Mouse (Mus musculus): Measurements from ENCODE around the gene Bpifa6.
"Not testable (repeated sequence)": the region's sequence is repeated elsewhere in the genome, so short reads cannot be mapped to it uniquely, and the experiment has no call there.

The Bpifa6 gene

GRCm38 (mm10) chr2:153974582-153974981 lies at the start of gene Bpifa6:
TSS of gene Bpifa6 (plus strand) at chr2:153974945.
- no peak for DNase-seq (ENCODE audit: low spot score)

GRCm38 (mm10) chr2:153929871-153930413 lies 44.8 kb upstream of the Bpifa6 start:
- peak; percentile 54 for DNase-seq (ENCODE audit: low spot score)

DNA sequence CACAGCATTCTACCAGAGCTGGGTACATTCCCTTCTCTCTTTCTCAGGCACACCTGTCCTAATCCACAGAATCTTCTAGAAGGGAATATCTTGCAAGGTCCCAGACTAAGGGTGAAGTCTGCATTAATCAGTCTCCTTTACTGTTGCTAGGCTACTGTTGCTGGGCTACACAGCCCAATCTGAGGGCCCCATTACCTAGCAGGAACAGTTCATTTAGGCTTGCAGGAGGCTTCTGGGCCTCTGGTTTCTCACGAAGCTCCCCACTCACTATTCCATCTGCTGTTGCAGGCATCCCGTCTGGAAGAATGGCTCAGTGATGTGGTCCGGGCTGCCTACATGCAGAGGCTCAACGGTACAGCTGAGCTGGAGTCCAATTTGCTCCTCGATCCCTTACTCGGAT lies 43.6 kb upstream of the Bpifa6 start:
- DNase-seq (ENCODE audit: low spot score), result no peak

DNA sequence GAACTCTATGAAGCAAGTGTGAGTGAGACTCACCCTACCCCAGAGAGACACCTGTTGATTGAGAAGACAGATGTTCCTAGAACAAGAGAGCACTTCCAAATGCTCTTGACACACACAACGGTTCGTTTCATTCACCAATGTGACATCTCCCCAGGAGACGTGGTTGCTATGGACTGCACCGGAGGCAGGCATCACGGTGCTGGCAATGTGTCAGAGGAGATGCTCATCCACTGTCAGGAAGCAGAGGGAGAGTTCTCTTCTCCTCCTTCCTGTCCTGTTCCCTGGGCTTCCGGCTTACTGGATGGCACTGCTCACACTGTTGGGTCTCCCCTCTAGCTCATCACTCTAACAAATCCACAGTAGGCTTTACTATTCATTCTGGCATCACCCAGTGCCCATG lies 41.4 kb upstream of the Bpifa6 start:
- DNase-seq (ENCODE audit: low spot score), result no peak

- no peak for DNase-seq (ENCODE audit: low spot score)
Measured at GRCm38 (mm10) chr2:153935348-153935747, 39.4 kb upstream of the Bpifa6 start.

DNA sequence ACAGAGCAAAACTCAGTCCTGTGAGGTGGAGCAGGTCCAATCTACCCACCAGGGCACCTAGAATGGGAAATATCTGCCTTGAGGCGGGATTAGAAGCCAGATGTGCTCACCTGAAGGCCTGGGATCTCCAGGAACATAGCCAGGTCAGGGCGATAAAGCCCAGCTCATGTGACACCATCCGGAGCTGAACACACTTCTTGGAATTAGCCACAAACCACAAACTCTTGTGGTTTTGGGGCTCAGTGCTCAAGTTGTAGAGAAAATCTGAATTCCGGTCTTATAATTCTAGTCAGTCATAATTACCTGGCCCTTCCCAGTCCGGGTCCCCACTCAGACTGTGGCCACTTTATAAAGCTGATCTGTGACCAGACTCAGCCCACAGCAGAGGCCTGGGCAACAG lies 36.9 kb upstream of the Bpifa6 start, which contains the start of gene Bpifb4:
TSS of gene Bpifb4 (plus strand) at position 370 of the 400 bp plus-strand sequence.
- no peak for DNase-seq (ENCODE audit: low spot score)

- DNase-seq (ENCODE audit: low spot score), result peak; percentile 49
Measured at GRCm38 (mm10) chr2:153943537-153943936, 31.2 kb upstream of the Bpifa6 start.

DNA sequence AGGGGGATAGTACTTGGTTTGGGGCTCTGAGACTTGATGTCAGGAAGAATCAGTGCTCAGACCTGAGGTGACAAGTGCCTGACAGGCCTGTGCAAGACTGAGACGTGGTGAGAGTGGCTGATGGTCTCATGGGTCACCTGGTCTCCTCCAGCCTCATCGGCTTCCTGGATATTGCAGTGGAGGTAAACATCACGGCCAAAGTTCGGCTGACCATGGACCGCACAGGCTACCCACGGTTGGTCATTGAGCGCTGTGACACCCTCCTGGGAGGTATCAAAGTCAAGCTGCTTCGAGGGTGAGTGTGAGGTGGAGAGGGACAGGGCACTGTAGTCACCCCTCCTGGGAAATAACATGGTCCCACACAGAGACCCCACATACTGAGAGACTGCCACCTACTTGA lies 30.2 kb upstream of the Bpifa6 start:
- DNase-seq (ENCODE audit: low spot score), result no peak

- peak; percentile 41 for DNase-seq (ENCODE audit: low spot score)
Measured at GRCm38 (mm10) chr2:153952897-153953296, 21.8 kb upstream of the Bpifa6 start.

DNA sequence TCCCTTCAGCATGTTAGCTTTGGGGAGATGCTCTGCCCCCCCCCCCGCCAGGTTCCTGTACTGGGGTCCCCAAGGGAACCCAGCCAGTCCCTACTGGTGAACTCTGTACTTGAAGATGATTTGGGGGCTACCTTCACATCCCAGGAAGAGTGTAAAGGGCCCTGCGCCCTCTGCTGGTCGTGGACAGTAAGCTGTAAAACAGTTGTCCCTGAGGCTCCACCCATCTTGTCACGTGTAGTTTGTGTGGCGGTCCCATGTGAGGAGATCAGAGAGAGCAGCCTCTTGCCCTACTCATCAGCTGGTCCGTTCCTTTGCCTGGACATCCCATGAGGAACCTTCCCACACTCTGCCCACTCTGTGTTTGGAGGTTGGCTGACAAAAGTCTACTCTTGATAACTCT lies 20.9 kb upstream of the Bpifa6 start:
- peak; percentile 37 for DNase-seq (ENCODE audit: low spot score)

DNA sequence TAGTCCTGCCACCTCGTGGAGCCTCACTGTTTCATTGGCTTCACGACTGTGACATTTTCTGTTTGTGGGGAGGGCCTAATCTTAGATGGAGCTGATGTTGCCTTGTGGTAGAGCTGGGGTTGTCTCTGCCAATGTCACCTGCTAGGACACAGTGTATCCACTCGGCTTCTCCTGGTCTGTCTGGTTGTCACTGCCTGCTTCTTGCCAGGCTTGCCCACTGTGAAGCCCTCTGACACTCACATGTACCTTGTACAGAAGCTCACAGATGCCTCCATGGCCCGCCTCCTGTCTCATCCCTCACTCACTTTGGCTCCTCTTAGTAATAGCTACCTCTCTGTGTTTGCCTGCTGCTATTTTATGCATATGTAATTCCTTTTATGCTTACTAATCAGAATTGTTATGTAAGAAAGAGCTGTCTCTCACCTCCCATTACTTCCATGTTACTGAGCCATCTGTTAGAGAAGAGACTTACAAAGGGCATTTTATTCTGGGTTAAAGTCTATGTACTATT lies 11.9 kb upstream of the Bpifa6 start:
- no peak for DNase-seq (ENCODE audit: low spot score)

DNA sequence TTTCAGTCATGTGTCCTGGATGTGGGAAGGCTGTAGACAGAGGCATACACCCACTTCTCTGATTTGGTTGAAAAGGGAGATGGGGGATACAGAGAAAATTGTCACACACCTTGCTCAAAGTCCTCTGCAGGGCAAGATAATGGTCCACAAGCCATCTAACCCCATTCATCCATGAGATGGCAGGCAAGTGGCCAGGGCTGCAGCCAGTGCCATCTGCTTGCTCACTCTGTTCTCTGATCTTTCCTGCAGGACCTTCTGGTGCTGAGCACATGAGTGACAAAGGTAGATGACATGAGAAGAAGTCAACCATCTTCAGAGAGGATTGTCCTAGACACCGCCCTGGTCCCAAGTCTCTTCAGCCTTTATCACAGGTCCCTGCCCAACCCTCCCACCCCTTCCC lies 11.4 kb upstream of the Bpifa6 start:
- DNase-seq (ENCODE audit: low spot score), result no peak

GRCm38 (mm10) chr2:153970221-153970620 lies 4.5 kb upstream of the Bpifa6 start:
- no peak for DNase-seq (ENCODE audit: low spot score)

DNA sequence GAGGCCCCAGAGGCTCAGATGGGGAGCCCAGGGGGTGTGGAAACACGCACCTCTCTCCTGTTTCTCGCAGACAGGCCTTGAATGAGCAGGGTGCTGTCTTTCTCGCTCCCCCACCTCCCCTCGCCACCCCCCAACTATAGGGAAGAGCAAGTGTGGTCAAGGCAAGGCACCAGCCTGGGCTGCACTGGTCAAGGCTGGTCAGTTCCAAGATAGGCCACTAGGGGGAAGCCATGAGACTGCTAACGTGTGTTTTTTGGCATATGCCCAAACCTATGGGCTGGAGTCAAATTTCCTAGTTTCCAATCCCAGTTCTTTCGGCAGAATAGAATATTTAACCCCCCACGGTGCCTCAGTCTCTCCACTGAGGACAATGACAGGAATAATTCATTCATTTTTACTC lies 21.0 kb downstream of the Bpifa6 start:
- peak; percentile 71 for DNase-seq (ENCODE audit: low spot score)

DNA sequence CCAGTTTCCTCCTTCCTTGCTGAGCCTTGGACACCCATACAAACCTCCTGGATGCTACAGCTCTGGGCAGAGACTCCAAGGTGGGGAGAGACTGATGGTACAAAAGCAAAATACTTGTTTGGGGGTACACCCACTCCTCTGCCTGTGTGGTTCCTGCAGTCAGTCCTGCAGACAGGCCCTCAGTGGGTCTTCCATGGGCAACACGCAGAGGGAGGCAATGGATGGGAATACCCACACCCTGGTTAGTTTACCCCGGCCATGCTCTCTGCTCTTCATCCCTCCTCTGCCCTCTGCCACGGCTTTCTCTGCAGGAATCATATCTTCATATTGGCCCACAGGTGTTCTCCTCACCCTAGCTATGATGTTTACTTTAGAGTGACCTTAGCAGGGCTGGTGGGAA lies 25.8 kb downstream of the Bpifa6 start:
- no peak for DNase-seq (ENCODE audit: low spot score)

- no peak for DNase-seq (ENCODE audit: low spot score)
Measured at GRCm38 (mm10) chr2:154001056-154001455, 26.3 kb downstream of the Bpifa6 start.

DNA sequence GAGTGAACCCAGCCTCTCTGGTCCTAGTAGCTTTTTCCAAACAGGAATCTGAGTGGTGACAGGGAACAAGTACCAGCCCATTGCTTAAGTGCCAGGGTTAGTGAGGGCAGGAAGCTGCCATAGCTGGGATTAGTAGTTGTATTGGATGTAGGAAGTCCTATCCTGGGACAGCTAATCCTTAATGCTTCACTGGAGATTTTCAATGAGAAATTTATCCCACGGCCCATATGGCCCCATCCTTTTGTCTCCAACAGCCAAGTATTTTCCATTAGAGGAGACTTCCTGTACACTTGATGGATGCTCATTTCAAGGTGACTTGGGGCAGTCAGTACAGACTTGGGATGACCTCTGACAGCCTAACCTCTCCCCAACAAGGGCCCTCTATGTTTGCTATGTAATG lies 29.7 kb downstream of the Bpifa6 start:
- DNase-seq (ENCODE audit: low spot score), result no peak

GRCm38 (mm10) chr2:154005094-154005493 lies 30.3 kb downstream of the Bpifa6 start:
- DNase-seq (ENCODE audit: low spot score), result no peak

DNA sequence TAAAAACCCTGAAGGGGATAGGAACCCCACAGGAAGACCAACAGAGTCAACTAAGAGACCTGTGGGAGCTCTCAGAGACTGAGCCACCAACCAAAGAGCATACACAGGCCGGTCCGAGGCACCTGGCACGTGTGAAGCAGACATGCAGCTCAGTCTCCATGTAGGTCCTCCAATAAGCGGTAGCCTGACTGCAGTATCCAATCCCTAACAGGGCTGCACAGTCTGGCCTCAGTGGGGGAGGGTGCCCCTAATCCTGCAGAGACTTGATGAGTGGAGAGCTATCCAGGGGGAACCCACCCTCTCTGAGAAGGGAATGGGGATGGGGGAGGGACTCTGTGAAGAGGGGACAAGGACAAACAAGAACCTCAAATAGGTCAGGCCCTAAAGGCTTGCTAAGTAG lies 31.0 kb downstream of the Bpifa6 start:
- DNase-seq (ENCODE audit: low spot score), result no peak

- DNase-seq (ENCODE audit: low spot score), result no peak
Measured at GRCm38 (mm10) chr2:154006331-154006730, 31.6 kb downstream of the Bpifa6 start.

- no peak for DNase-seq (ENCODE audit: low spot score)
Measured at GRCm38 (mm10) chr2:154007381-154007780, 32.6 kb downstream of the Bpifa6 start.

DNA sequence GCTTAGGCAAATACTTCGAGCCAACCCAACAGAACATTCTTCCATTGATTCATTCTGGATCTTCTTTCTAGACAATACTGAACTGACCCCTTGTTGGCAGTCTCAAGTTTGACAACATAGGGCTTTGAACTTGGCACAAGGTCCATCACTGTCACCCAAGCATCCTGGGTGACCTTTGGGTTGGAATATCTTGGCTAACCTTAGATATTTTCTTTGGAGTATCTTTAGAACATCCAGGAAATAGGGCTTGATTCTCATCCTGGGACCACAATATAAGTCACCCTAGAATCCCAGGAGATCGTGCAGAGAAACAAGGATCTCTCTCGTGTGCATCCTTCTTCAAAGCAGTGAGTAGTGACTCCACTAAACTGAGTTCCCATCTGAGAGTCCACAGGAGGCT lies 33.2 kb downstream of the Bpifa6 start, which contains the start of gene Bpifa2:
TSS of gene Bpifa2 (plus strand) at position 301 of the 400 bp plus-strand sequence.
- DNase-seq (ENCODE audit: low spot score), result no peak

- DNase-seq (ENCODE audit: low spot score), result no peak
Measured at GRCm38 (mm10) chr2:154017990-154018389, 43.2 kb downstream of the Bpifa6 start.

GRCm38 (mm10) chr2:154024676-154025075 lies 49.9 kb downstream of the Bpifa6 start:
- DNase-seq (ENCODE audit: low spot score), result not testable (repeated sequence)

Measured in ovary, postnatal 14 days (tissue).